Mouse (Mus musculus) kidney, adult 2 months (tissue): ENCODE results near the gene Khdc1b.
A peak's percentile ranks its signal among the peaks of the same experiment; 100 is the strongest.

Source experiments
- CTCF ChIP-seq: fragments of 200-500 bp; conservative IDR thresholded peaks from 2 replicates; pipeline ENCODE4 v1.5.1; 2011; ENCODE audit warnings: low read depth, mild to moderate bottlenecking, control low read depth, low read length, moderate library complexity, mixed read lengths; ENCODE audit not compliant: insufficient read depth, insufficient read length
- POLR2A ChIP-seq: fragments of 200-500 bp; IDR thresholded peaks from one replicate; pipeline ENCODE4 v1.6.1; 2011; ENCODE audit warnings: low read depth, low read length, control low read depth

GRCm38 (mm10) chr1:21344253-21344652 lies 39.1 kb upstream of the Khdc1b start:
- TF ChIP-seq CTCF (peak; percentile 73), POLR2A (no peak)
